Mouse (Mus musculus) liver, postnatal 0 days (tissue): Measurements from ENCODE around the gene Pex7.

Experiments
- CTCF ChIP-seq: sonication (generic); IDR thresholded peaks from 2 replicates; pipeline ENCODE4 v1.5.1; 2016; ENCODE audit warnings: antibody characterized with exemption, low read depth
- EP300 ChIP-seq: IDR thresholded peaks from 2 replicates; pipeline ENCODE4 v1.6.1; 2016; ENCODE audit warnings: antibody characterized with exemption, low read depth, mild to moderate bottlenecking

- TF ChIP-seq CTCF (no peak), EP300 (no peak)
Measured at GRCm38 (mm10) chr10:19876669-19877068, 30.8 kb downstream of the Pex7 start.
